Mouse (Mus musculus): Measurements from ENCODE around the gene Retreg3. TPM values are rescaled to one million over a fixed set of nuclear protein-coding genes. Genes with fewer than 3 reads are reported as not detected.

Gene Retreg3
- polyA plus RNA-seq, 1 experiment: 87.3 TPM

DNA sequence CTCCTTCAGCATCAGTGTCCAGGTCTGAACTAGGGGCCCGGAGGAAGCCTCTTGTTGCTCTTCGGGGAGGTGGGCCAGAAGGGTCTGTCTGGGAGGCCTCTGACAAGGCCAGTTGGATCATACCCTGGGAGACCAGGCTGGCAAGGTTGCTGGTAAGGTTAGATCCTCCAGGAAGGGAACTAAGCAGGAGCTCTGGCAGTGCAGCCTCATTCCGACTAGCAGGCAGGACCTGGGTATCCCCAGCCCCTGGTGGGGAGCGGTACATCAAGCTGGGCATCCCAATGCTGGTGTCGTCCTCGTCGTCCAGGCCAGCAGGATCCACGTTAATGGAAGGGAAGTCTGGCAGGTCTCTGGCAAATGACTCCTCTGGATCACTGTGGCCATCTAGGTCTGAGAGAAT lies 21.5 kb downstream of the Retreg3 start:
- WGBS: 83% methylated on average over 8 of the region's 8 CpGs
- Histone ChIP-seq H3K27ac (ENCODE audit: insufficient read depth, low read length) (no peak overlapping the region), H3K4me1 (ENCODE audit: control insufficient read depth, insufficient read depth, low read length) (no peaks in the 10 kb centered on the region), H3K27me3 (ENCODE audit: control insufficient read depth, insufficient read depth, low read length) (no peaks in the 10 kb centered on the region), H3K4me3 (replicated peaks; ENCODE audit: insufficient read depth, low read depth, low read length) (no peak overlapping the region)
- DNase-seq: peak in 1 of 2 experiments; percentile 3
- TF ChIP-seq POLR2A (IDR thresholded peaks at IDR 0.05; ENCODE audit: borderline replicate concordance, insufficient read depth, low read length) (no peak), CTCF (IDR thresholded peaks at IDR 0.05; ENCODE audit: borderline replicate concordance, insufficient read depth, low read depth, low read length) (no peak)

DNA sequence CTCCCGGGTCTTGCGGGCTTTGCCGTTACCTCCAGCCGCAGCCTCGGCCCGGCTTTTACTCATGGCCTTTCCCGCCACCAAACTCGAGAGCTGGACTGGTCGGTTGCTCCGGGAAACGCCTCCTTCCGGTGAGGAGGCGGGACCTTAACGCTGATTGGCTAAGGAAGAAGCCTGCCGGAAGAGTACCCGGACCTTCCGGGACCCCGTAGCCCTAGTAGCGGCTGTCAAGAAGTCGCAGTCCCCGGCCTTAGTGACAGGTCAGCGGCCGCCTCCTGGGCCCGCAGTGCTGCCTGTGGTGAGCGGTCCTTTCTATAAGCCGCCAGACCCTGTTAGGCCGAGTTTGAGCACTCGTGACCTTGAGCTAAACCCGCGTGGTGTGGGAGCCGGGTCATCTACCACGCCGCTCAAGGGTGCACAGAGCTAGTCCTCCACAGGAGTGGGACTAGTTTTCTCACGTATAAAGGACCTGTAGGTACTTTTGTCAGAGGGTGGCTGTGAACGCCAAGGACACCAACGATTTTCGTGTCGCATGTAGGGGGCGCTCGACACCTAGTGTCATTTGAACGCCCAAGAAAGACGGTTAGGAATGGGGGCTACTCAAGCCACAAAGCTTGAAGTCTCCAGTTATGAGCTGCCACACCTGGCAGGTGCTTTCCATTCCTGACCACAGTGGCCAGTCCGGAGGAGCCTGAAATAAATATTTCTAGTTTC lies 24.2 kb downstream of the Retreg3 start, which contains the start of gene Psmc3ip:
Psmc3ip (minus strand) TSS at position 123 of the 711 bp plus-strand sequence.
- WGBS: under 1% methylated on average over 43 of the region's 43 CpGs
- no peaks in the 10 kb centered on the region for H3K27me3 ChIP-seq (ENCODE audit: control insufficient read depth, insufficient read depth, low read length)
- peak within 1 kb of the TSS; percentile 89 for H3K27ac ChIP-seq (ENCODE audit: insufficient read depth, low read length)
- no peaks in the 10 kb centered on the region for H3K4me1 ChIP-seq (ENCODE audit: control insufficient read depth, insufficient read depth, low read length)
- DNase-seq: peak; percentile 95 to 96
- peak; percentile 78; the same call in 1 of the 2 replicates for TF ChIP-seq POLR2A (IDR thresholded peaks at IDR 0.05; ENCODE audit: borderline replicate concordance, insufficient read depth, low read length)
- peak; percentile 83 for TF ChIP-seq CTCF (IDR thresholded peaks at IDR 0.05; ENCODE audit: borderline replicate concordance, insufficient read depth, low read depth, low read length)
- H3K4me3 ChIP-seq (replicated peaks; ENCODE audit: insufficient read depth, low read depth, low read length): peak within 1 kb of the TSS; percentile 85

DNA sequence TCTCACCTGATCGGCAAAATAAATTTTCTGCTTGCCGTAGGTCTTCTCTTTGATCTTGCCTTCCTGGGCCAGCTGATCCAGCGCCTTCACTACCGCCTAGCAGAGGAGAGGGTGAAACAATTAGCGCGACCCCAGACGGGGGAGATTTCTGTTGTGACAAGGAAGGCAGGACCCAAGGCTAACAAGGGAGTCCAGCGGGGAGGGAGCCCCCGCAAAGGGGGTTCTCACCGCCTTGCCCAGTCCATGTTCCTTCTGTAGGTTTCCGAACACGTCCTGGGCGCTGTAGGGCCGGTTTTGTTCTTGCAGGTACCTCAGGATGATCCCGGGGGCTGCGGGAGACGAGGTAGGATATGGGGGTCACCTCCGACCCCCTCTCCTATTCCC lies 24.8 kb downstream of the Retreg3 start:
- WGBS: under 1% methylated on average over 18 of the region's 18 CpGs
- DNase-seq: no peak
- H3K27ac ChIP-seq (ENCODE audit: insufficient read depth, low read length): no peak overlapping the region

DNA sequence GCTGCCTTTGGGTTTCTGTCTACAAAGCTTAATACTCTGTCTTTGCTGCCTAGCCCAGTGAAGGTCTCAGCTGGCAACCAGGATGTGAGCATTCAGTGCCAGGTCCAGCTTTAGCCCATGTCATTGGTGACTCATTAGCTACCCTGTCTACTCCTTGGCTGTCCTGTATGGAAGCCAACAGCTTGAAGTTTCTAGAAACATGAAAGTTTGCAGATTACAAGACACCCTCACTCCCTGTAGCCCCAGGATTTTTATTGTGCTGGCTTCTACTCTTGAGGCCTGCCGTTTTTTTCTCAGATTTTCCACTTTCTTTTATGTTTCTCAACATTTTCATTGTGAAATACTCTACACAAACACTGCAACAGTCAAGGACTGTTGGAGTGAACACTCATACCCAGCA lies 29.8 kb downstream of the Retreg3 start:
- 77% methylated on average over 1 of the region's 1 CpGs for WGBS
- H3K4me3 ChIP-seq (replicated peaks; ENCODE audit: insufficient read depth, low read depth, low read length): no peak overlapping the region
- peaks cover 10% of the 10 kb centered on the region; the same call in 1 of the 2 replicates for H3K4me1 ChIP-seq (ENCODE audit: control insufficient read depth, insufficient read depth, low read length)
- peak in 1 of 2 experiments; percentile 15 for DNase-seq
- no peaks in the 10 kb centered on the region for H3K27me3 ChIP-seq (ENCODE audit: control insufficient read depth, insufficient read depth, low read length)
- no peak for TF ChIP-seq CTCF (IDR thresholded peaks at IDR 0.05; ENCODE audit: borderline replicate concordance, insufficient read depth, low read depth, low read length)
- TF ChIP-seq POLR2A (IDR thresholded peaks at IDR 0.05; ENCODE audit: borderline replicate concordance, insufficient read depth, low read length): no peak
- H3K27ac ChIP-seq (ENCODE audit: insufficient read depth, low read length): no peak overlapping the region

More for the DNA sequence above, 24.8 kb downstream of the Retreg3 start:
- H3K27me3 ChIP-seq (ENCODE audit: control insufficient read depth, insufficient read depth, low read length): no peaks in the 10 kb centered on the region
- peak overlapping the region; percentile 56 for H3K4me3 ChIP-seq (replicated peaks; ENCODE audit: insufficient read depth, low read depth, low read length)
- TF ChIP-seq POLR2A (IDR thresholded peaks at IDR 0.05; ENCODE audit: borderline replicate concordance, insufficient read depth, low read length): no peak
- no peak for TF ChIP-seq CTCF (IDR thresholded peaks at IDR 0.05; ENCODE audit: borderline replicate concordance, insufficient read depth, low read depth, low read length)
- H3K4me1 ChIP-seq (ENCODE audit: control insufficient read depth, insufficient read depth, low read length): no peaks in the 10 kb centered on the region

DNA sequence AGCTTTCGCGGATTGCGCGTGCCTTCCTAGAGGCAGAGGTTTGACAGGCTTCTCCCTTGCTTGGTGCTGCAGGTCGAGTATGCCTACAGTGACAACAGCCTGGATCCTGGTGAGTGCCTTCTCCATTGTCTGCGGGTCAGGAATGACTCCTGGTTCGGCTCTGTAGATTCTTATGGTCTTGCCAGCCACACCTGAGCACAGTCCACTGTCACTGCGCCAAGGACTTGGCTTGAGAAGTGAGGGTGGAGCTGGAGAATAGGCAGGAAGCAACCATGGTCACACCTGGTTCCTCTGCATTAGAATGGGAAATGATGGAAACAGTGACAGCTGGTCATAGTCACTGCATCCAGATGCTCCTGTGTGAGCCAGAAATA lies 32.0 kb downstream of the Retreg3 start:
- Histone ChIP-seq H3K4me3 (replicated peaks; ENCODE audit: insufficient read depth, low read depth, low read length) (peak overlapping the region; percentile 71), H3K27me3 (ENCODE audit: control insufficient read depth, insufficient read depth, low read length) (no peaks in the 10 kb centered on the region), H3K4me1 (ENCODE audit: control insufficient read depth, insufficient read depth, low read length) (peaks cover 15% of the 10 kb centered on the region; the same call in 1 of the 2 replicates), H3K27ac (ENCODE audit: insufficient read depth, low read length) (0 out of 2 replicates have a peak overlapping the region, but pooled peaks have one; percentile 6)
- TF ChIP-seq CTCF (IDR thresholded peaks at IDR 0.05; ENCODE audit: borderline replicate concordance, insufficient read depth, low read depth, low read length) (no peak), POLR2A (IDR thresholded peaks at IDR 0.05; ENCODE audit: borderline replicate concordance, insufficient read depth, low read length) (no peak)
- WGBS: under 1% methylated on average over 8 of the region's 8 CpGs
- DNase-seq: peak in 1 of 2 experiments; percentile 41

DNA sequence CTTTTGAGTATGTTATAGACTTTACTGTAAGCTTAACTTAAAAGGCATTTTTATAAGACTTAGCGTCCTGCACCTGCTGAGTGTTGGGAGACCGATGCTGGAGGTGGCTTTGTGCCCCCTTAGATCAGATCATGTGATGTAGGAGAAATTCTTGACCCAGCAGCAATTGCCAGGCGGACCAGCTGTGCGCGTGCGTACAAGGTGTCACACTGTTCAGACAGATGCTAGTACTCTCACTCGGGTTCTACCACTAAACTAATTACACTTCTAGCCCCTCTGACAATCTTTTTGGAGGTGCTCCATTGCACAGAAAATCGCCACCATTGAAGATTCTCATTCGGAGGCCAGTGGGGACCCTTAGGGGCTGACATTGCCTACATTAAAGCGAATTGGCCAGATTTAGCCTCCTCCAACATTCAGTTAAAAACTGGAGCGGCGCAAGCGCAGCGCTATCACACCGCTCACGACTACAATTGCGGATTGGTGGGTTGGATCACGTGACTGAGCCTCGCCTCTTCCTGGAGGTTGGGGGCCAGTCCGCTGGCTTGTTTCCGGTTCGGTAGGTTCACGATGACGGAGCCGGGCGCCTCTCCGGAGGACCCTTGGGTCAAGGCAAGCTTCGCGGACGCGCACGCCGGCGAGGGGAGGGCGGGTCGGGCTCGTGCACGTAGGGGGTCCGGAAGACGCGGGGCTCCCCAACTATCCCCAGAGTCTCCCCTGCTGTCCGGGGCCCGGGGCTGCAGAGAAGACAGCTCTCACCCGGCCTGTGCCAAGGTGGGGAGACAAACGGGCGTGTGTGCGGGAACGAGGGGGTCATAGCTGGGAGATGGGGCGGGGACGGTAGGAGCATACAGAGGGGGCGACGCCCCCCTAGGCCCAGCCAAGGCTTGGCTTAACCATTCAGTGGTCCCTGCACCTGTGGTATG lies 32.7 kb downstream of the Retreg3 start, which contains the start of gene Mlx:
Mlx (plus strand) TSS at position 522 of the 926 bp plus-strand sequence.
- Histone ChIP-seq H3K4me1 (ENCODE audit: control insufficient read depth, insufficient read depth, low read length) (peaks cover 15% of the 10 kb centered on the region; the same call in 1 of the 2 replicates), H3K4me3 (replicated peaks; ENCODE audit: insufficient read depth, low read depth, low read length) (peak within 1 kb of the TSS; percentile 71), H3K27ac (ENCODE audit: insufficient read depth, low read length) (peak within 1 kb of the TSS; percentile 30), H3K27me3 (ENCODE audit: control insufficient read depth, insufficient read depth, low read length) (no peaks in the 10 kb centered on the region)
- TF ChIP-seq CTCF (IDR thresholded peaks at IDR 0.05; ENCODE audit: borderline replicate concordance, insufficient read depth, low read depth, low read length) (no peak), POLR2A (IDR thresholded peaks at IDR 0.05; ENCODE audit: borderline replicate concordance, insufficient read depth, low read length) (peak; percentile 75; the same call in 1 of the 2 replicates)
- 1% methylated on average over 52 of the region's 52 CpGs for WGBS
- peak; percentile 90 to 92 for DNase-seq

DNA sequence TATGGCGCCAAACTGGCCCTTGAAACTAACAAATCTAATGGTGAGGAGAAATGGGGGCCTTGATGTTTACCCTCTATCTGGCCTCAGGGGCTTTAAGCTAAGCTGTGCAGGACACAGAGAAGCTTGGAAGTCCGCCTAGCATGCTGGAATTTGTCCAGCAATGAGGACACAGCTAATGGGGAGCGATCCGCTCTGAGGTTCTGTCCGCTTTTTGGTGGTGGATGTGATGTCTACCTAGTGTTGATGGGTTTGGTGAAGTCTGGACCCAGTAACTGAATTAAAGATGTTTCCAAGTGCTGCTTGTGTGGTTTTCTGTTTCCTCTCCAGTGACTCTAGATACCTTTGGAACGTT lies 33.4 kb downstream of the Retreg3 start:
- H3K4me3 ChIP-seq (replicated peaks; ENCODE audit: insufficient read depth, low read depth, low read length): peak overlapping the region; percentile 71
- H3K27ac ChIP-seq (ENCODE audit: insufficient read depth, low read length): no peak overlapping the region
- peak; percentile 45 to 52 for DNase-seq
- H3K27me3 ChIP-seq (ENCODE audit: control insufficient read depth, insufficient read depth, low read length): no peaks in the 10 kb centered on the region
- WGBS: 19% methylated on average over 6 of the region's 6 CpGs
- peaks cover 15% of the 10 kb centered on the region; the same call in 1 of the 2 replicates for H3K4me1 ChIP-seq (ENCODE audit: control insufficient read depth, insufficient read depth, low read length)
- TF ChIP-seq POLR2A (IDR thresholded peaks at IDR 0.05; ENCODE audit: borderline replicate concordance, insufficient read depth, low read length) (no peak), CTCF (IDR thresholded peaks at IDR 0.05; ENCODE audit: borderline replicate concordance, insufficient read depth, low read depth, low read length) (no peak)

Data from cerebellum, adult 2 months (tissue).